In the genomic region with DNA sequence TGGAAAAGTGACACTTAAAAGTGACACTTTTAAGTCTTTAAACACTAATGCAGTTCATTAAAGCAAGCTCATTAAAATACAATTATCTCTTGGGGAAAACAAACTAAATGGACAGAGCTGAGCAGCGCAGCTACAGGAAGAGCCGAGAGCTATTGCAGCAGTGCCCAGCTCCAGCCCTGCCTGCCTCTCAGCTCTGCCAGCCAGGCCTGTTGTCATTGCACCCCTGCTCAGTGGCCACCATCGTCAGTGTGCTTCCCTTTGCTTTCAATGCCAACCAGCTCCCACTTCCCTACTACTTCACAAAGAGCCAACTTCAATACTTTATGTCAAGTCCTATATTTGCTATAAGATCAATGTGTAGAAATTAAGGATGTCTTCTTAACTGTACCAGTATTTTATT, we compare ENCODE assay signal across 32 mouse cellular contexts.
"Had no signal": no experiment of that assay in that cellular context is flagged by ENCODE, and none has a peak within 500 bp of the region (broad histone marks: within the 10 kb centered on the region; RNA-seq: fewer than 3 reads in every experiment).

No protein-coding gene starts in this region.

- H3K4me2 ChIP-seq: limb, embryonic 12.5 days; limb, embryonic 13.5 days; limb, embryonic 15.5 days; liver, embryonic 11.5 days; liver, embryonic 12.5 days; liver, embryonic 13.5 days; liver, embryonic 15.5 days; lung, embryonic 14.5 days; lung, embryonic 15.5 days; midbrain, embryonic 11.5 days; midbrain, embryonic 12.5 days; midbrain, embryonic 13.5 days; midbrain, embryonic 15.5 days; neural tube, embryonic 12.5 days had no signal

- H3K36me3 ChIP-seq: limb, embryonic 10.5 days; limb, embryonic 12.5 days; limb, embryonic 13.5 days; limb, embryonic 15.5 days; liver, embryonic 12.5 days; liver, embryonic 13.5 days; liver, embryonic 15.5 days; lung, embryonic 15.5 days; midbrain, embryonic 10.5 days; midbrain, embryonic 12.5 days; midbrain, embryonic 13.5 days; midbrain, embryonic 15.5 days; neural tube, embryonic 12.5 days had no signal

- H3K27me3 ChIP-seq: limb, embryonic 12.5 days; limb, embryonic 13.5 days; limb, embryonic 15.5 days; liver, embryonic 12.5 days; liver, embryonic 13.5 days; liver, embryonic 15.5 days; lung, embryonic 15.5 days; megakaryocyte, embryonic 14.5 days; midbrain, embryonic 12.5 days; midbrain, embryonic 13.5 days; midbrain, embryonic 15.5 days; neural tube, embryonic 12.5 days had no signal

- H3K9me3 ChIP-seq: limb, embryonic 10.5 days; limb, embryonic 12.5 days; limb, embryonic 13.5 days; limb, embryonic 15.5 days; liver, embryonic 12.5 days; liver, embryonic 13.5 days; liver, embryonic 15.5 days; lung, embryonic 15.5 days; megakaryocyte, embryonic 14.5 days; midbrain, embryonic 10.5 days; midbrain, embryonic 12.5 days; midbrain, embryonic 13.5 days; midbrain, embryonic 15.5 days; neural tube, embryonic 12.5 days had no signal

- H3K27ac ChIP-seq: limb, embryonic 10.5 days; limb, embryonic 12.5 days; limb, embryonic 13.5 days; limb, embryonic 15.5 days; liver, embryonic 12.5 days; liver, embryonic 13.5 days; liver, embryonic 14.5 days; liver, embryonic 15.5 days; lung, embryonic 15.5 days; macrophage; midbrain, embryonic 10.5 days; midbrain, embryonic 12.5 days; midbrain, embryonic 13.5 days; midbrain, embryonic 15.5 days; neural tube, embryonic 12.5 days had no signal

- H3K9ac ChIP-seq: limb, embryonic 12.5 days; limb, embryonic 13.5 days; limb, embryonic 15.5 days; liver, embryonic 12.5 days; liver, embryonic 13.5 days; liver, embryonic 14.5 days; liver, embryonic 15.5 days; liver, postnatal 0 days; lung, embryonic 14.5 days; lung, embryonic 15.5 days; midbrain, embryonic 12.5 days; midbrain, embryonic 13.5 days; midbrain, embryonic 15.5 days; neural tube, embryonic 12.5 days had no signal

- H3K4me3 ChIP-seq: limb, embryonic 10.5 days; limb, embryonic 12.5 days; limb, embryonic 13.5 days; limb, embryonic 15.5 days; liver, embryonic 12.5 days; liver, embryonic 13.5 days; liver, embryonic 15.5 days; lung, embryonic 15.5 days; megakaryocyte, embryonic 14.5 days; midbrain, embryonic 10.5 days; midbrain, embryonic 12.5 days; midbrain, embryonic 13.5 days; midbrain, embryonic 15.5 days; myocyte; neural tube, embryonic 12.5 days had no signal

- H3K4me1 ChIP-seq: limb, embryonic 15.5 days; liver, embryonic 12.5 days; liver, embryonic 13.5 days; liver, embryonic 15.5 days; lung, embryonic 15.5 days; midbrain, embryonic 10.5 days; midbrain, embryonic 12.5 days; midbrain, embryonic 13.5 days; midbrain, embryonic 15.5 days; neural tube, embryonic 12.5 days had no signal

- ATAC-seq: liver, embryonic 12.5 days; liver, postnatal 0 days; lung, postnatal 0 days; midbrain, embryonic 13.5 days; midbrain, embryonic 15.5 days; midbrain, embryonic 16.5 days had no signal

- DNase-seq: left cerebral cortex, postnatal 4 days; liver; liver, embryonic 13.5 days; liver, postnatal 0 days; lung, adult 18-20 months; lung, adult 2 months; lung, embryonic 14.5 days; lung, postnatal 10 days; lung, postnatal 14 days; lung, postnatal 36 days; lung, postnatal 4 days; midbrain, embryonic 14.5 days had no signal
